Mouse (Mus musculus): ENCODE results near the gene Kif1c.

GRCm38 (mm10) chr11:70683640-70684039 is 16.7 kb upstream of the Kif1c start:
- TF ChIP-seq CTCF (IDR thresholded peaks at IDR 0.05; ENCODE audit: control insufficient read depth, insufficient read depth, low read length) (no peak), POLR2A (IDR thresholded peaks at IDR 0.05; ENCODE audit: borderline replicate concordance, control insufficient read depth, low read depth, low read length) (no peak)
